Mouse (Mus musculus) ES-E14 (cell line): ENCODE data around the gene Pigr. TPM values are rescaled to one million over a fixed set of nuclear protein-coding genes. Genes with fewer than 3 reads are reported as not detected.

ENCODE experiments used
- DNase-seq: peaks from one replicate; pipeline ENCODE4 v3.0.0-alpha.2; 2013; ENCODE audit warnings: low read depth, low spot score
- H3K27ac ChIP-seq: 2 replicates; pipeline ENCODE4 v1.5.1; 2012; ENCODE audit warnings: low read depth, mild to moderate bottlenecking, low read length, moderate library complexity, mixed read lengths; ENCODE audit not compliant: poor library complexity, insufficient read depth, severe bottlenecking
- H3K36me3 ChIP-seq: 2 replicates; pipeline ENCODE4 v1.6.1; 2012; ENCODE audit warnings: mild to moderate bottlenecking, low read length, moderate library complexity, mixed read lengths; ENCODE audit not compliant: control insufficient read depth, poor library complexity, insufficient read depth, severe bottlenecking
- H3K4me1 ChIP-seq, 2 experiments: fragments of 150-350 bp in 1 of 2; sonication (generic) in 1 of 2; 2 replicates each; pipeline ENCODE4 v1.6.1; 2012; ENCODE audit warnings: low read length in 2 of 2, mild to moderate bottlenecking in 1 of 2, mixed read lengths in 1 of 2; ENCODE audit not compliant: control insufficient read depth in 2 of 2, insufficient read depth in 2 of 2, poor library complexity in 1 of 2
- H3K4me3 ChIP-seq, 2 experiments: fragments of 150-350 bp in 1 of 2; sonication (generic) in 1 of 2; 2 replicates each; pipeline ENCODE4 v1.5.1; 2012; ENCODE audit warnings: low read length in 2 of 2, low read depth in 1 of 2, mild to moderate bottlenecking in 1 of 2, mixed read lengths in 1 of 2; ENCODE audit not compliant: insufficient read depth in 1 of 2, poor library complexity in 1 of 2, severe bottlenecking in 1 of 2
- H3K9ac ChIP-seq: 2 replicates; pipeline ENCODE4 v1.6.1; 2012; ENCODE audit warnings: low read depth, mild to moderate bottlenecking, low read length, mixed read lengths; ENCODE audit not compliant: poor library complexity, insufficient read depth, severe bottlenecking
- H3K9me3 ChIP-seq: fragments of 150-350 bp; sonication (generic); 2 replicates; pipeline ENCODE4 v1.6.1; 2012; ENCODE audit warnings: low read depth, mild to moderate bottlenecking, low read length; ENCODE audit not compliant: control insufficient read depth, insufficient read depth
- CHD2 ChIP-seq: IDR thresholded peaks from 2 replicates; pipeline ENCODE4 v1.6.1; 2014; ENCODE audit warnings: mild to moderate bottlenecking, low read depth, low read length, inconsistent platforms
- HCFC1 ChIP-seq: IDR thresholded peaks from 2 replicates; pipeline ENCODE4 v1.6.1; 2012; ENCODE audit warnings: low read length, inconsistent platforms, borderline replicate concordance; ENCODE audit not compliant: insufficient read depth
- MAFK ChIP-seq: IDR thresholded peaks from 2 replicates; pipeline ENCODE4 v1.6.1; 2014; ENCODE audit warnings: mild to moderate bottlenecking, low read depth, low read length, inconsistent platforms; ENCODE audit not compliant: insufficient read depth
- ZC3H11A ChIP-seq: IDR thresholded peaks from 2 replicates; pipeline ENCODE4 v1.6.1; 2012; ENCODE audit warnings: low read depth, mild to moderate bottlenecking, inconsistent platforms, low read length, borderline replicate concordance
- ZNF384 ChIP-seq: IDR thresholded peaks from 2 replicates; pipeline ENCODE4 v1.6.1; 2012; ENCODE audit warnings: low read depth, low read length, inconsistent platforms
- in situ Hi-C, 2 experiments: fragments of 600-800 bp; cut with MboI; formaldehyde crosslinking; loops; one replicate each; pipeline ENCODE4 v1.15.1; 2025; ENCODE audit warnings: low sequenced_read_pairs in 2 of 2, inconsistent platforms in 1 of 2; ENCODE audit not compliant: unreplicated experiment in 2 of 2
- total RNA-seq: library from RNA; depleted of rRNA; stranded (reverse); fragments of 300-350 nt; gene quantifications from 2 replicates; pipeline ENCODE4 v1.2.3, GENCODE M21; 2012

Pigr gene
- total RNA-seq, 1 experiment, result 0.04 TPM

GRCm38 (mm10) chr1:130789512-130790451 lies 36.7 kb upstream of the Pigr start:
- Histone ChIP-seq H3K9ac (no peak overlapping the region), H3K27ac (no peak overlapping the region), H3K4me1 (no peaks in the 10 kb centered on the region), H3K9me3 (no peaks in the 10 kb centered on the region), H3K36me3 (no peaks in the 10 kb centered on the region), H3K4me3 (no peak overlapping the region)
- no peak for DNase-seq
- in situ Hi-C loops, result no loop called here
- TF ChIP-seq ZC3H11A, result no peak
- no peak for TF ChIP-seq ZNF384
- TF ChIP-seq MAFK, result no peak
- TF ChIP-seq CHD2, result no peak
- no peak for TF ChIP-seq HCFC1

GRCm38 (mm10) chr1:130795331-130795730 lies 31.2 kb upstream of the Pigr start:
- H3K4me1 ChIP-seq, result no peaks in the 10 kb centered on the region
- H3K9ac ChIP-seq, result no peak overlapping the region
- no peak overlapping the region for H3K27ac ChIP-seq
- DNase-seq, result no peak
- no peak overlapping the region for H3K4me3 ChIP-seq
- in situ Hi-C loops, result no loop called here
- H3K36me3 ChIP-seq, result no peaks in the 10 kb centered on the region
- H3K9me3 ChIP-seq, result no peaks in the 10 kb centered on the region
- TF ChIP-seq ZNF384 (no peak), CHD2 (no peak), HCFC1 (no peak), MAFK (no peak), ZC3H11A (no peak)

- no peak overlapping the region for H3K27ac ChIP-seq
Observed at GRCm38 (mm10) chr1:130796967-130797684, 29.4 kb upstream of the Pigr start.

GRCm38 (mm10) chr1:130798037-130798436 lies 28.4 kb upstream of the Pigr start:
- DNase-seq, result no peak
- no peaks in the 10 kb centered on the region for H3K9me3 ChIP-seq
- no peak overlapping the region for H3K9ac ChIP-seq
- in situ Hi-C loops, result no loop called here
- H3K27ac ChIP-seq, result no peak overlapping the region
- H3K4me3 ChIP-seq, result no peak overlapping the region
- TF ChIP-seq HCFC1 (no peak), ZC3H11A (no peak), CHD2 (no peak), ZNF384 (no peak), MAFK (no peak)
- no peaks in the 10 kb centered on the region for H3K36me3 ChIP-seq
- H3K4me1 ChIP-seq, result no peaks in the 10 kb centered on the region

More at GRCm38 (mm10) chr1:130796967-130797684, 29.4 kb upstream of the Pigr start:
- H3K9me3 ChIP-seq, result no peaks in the 10 kb centered on the region
- no peak overlapping the region for H3K9ac ChIP-seq
- H3K36me3 ChIP-seq, result no peaks in the 10 kb centered on the region
- no peak overlapping the region for H3K4me3 ChIP-seq
- no peaks in the 10 kb centered on the region for H3K4me1 ChIP-seq
- no peak for TF ChIP-seq HCFC1
- TF ChIP-seq CHD2, result no peak
- peak; percentile 27; the same call in 1 of the 2 replicates for TF ChIP-seq ZC3H11A
- TF ChIP-seq ZNF384, result no peak
- TF ChIP-seq MAFK, result no peak
- peak; percentile 37 for DNase-seq
- in situ Hi-C loops, result no loop called here
